Mouse (Mus musculus) erythroblast, embryonic 14.5 days (primary cell): Measurements from ENCODE around the gene Prl2c3.
"Not testable (repeated sequence)": the region's sequence is repeated elsewhere in the genome, so short reads cannot be mapped to it uniquely, and the experiment has no call there.

Source experiments
- GATA1 ChIP-seq: IDR thresholded peaks from 2 replicates; pipeline ENCODE4 v1.6.1; 2012; ENCODE audit warnings: low read length, inconsistent platforms, mixed read lengths
- TAL1 ChIP-seq: IDR thresholded peaks from 3 replicates; pipeline ENCODE4 v1.6.1; 2012; ENCODE audit warnings: low read length, inconsistent platforms, mixed read lengths

DNA sequence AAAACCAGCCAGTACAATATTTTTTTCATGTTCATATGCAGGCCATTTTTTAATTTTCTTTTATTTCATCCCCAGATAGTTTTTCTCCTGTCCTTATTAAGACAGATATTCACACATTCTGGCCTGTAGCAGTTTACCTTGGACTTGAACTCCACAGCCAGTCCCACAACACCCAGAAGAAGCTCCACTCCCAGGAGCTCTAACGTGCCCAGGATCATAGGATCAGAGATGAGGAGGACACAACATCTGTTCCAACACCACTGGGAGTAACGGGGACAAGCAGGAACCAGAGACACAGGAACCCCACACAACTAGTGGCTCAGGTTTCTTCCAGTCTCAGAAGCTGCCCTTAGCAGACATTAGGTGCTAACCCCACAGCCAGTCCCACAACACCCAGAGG lies 37.7 kb upstream of the Prl2c3 start:
- not testable (repeated sequence) for TF ChIP-seq TAL1, GATA1
